Mouse (Mus musculus) olfactory bulb, adult 2 months (tissue): ENCODE data around the gene Evx2.

Source experiments
- CTCF ChIP-seq: fragments of 200-500 bp; IDR thresholded peaks from 2 replicates; pipeline ENCODE4 v1.5.1; 2012; ENCODE audit warnings: low read depth, mild to moderate bottlenecking, low read length, moderate library complexity; ENCODE audit not compliant: insufficient read depth
- POLR2A ChIP-seq: fragments of 200-500 bp; IDR thresholded peaks from 2 replicates; pipeline ENCODE4 v1.6.1; 2012; ENCODE audit warnings: mild to moderate bottlenecking, low read depth, low read length, moderate library complexity; ENCODE audit not compliant: insufficient read depth

DNA sequence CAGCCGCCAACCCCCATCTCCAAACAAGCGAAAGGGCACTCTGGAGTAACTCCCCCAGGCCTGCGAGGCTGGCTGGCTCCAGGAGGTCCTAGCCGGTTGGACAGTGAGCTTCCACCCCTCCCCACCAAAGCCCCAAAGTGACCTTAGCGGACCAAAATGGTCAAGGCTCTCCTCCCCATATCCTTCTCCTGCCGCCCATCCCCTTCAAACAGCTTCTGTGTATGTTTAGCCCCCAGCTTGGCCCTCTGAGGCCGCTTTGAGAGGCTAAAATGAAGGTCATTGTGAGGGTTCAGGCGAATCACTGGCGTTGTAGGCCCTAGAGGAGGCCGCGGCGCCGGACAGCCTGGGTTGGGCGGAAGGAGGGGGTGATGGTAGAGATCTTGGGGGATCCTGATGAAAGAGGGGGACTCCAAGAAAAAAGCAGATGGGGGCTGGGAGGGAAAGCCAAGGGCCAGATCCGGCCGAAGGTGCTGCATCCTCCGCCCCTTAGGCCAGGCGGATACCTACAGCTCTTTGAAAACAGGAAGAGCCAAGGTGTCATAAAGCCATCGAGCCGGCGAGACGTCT is 41.3 kb upstream of the Evx2 start:
- TF ChIP-seq POLR2A (no peak), CTCF (no peak)
